Mouse (Mus musculus): ENCODE measurements around the gene Dennd4b.
"Not testable (repeated sequence)": the region's sequence is repeated elsewhere in the genome, so short reads cannot be mapped to it uniquely, and the experiment has no call there.

Dennd4b gene

DNA sequence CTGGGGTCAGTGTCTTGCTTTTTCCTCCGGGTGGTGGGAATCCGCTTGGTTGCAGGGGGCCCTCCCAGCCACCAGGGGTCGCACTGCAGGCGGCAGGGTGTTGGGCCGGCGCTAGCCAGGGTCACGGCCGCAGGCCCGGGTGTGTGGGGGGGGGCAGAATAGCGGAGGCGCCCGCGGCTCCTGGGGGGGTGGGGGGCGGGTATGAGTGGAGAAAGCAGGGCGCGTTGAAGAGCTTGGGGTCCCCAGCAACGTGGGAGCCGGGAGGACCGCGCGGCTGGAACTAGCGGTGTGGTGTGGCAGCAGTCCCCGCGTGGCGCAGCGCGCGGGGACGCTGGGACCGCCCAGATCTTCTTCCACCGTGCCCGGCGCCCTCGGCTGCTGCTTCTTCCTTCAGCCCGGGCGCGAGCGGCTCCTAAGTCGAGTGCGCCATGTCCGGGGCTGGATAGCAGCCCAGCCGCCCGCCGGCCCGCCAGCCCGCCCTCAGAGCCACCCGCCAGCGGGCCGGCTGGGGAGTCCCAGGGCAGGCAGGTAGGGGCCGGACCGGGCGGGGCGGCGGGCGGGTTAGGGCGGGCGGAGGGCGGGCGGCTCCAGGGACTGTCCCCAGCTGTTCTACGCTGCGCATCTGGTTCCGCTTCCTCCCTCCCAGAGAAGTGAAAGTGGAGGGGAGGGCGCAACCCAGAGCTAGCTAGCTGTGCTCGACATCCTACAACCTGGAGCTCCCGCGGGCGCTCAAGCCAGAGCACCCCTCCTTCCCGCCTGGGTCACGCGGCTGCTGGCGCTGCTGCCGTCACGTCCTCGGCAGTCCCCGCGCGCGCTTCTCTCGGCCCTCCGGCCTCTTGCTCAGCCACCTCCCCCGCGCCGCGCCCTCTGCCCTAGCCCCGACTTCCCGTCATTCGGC, at the start of gene Dennd4b:
TSS of gene Dennd4b (plus strand) at position 152 of the 898 bp plus-strand sequence.
- DNase-seq: peak; percentile 90

DNA sequence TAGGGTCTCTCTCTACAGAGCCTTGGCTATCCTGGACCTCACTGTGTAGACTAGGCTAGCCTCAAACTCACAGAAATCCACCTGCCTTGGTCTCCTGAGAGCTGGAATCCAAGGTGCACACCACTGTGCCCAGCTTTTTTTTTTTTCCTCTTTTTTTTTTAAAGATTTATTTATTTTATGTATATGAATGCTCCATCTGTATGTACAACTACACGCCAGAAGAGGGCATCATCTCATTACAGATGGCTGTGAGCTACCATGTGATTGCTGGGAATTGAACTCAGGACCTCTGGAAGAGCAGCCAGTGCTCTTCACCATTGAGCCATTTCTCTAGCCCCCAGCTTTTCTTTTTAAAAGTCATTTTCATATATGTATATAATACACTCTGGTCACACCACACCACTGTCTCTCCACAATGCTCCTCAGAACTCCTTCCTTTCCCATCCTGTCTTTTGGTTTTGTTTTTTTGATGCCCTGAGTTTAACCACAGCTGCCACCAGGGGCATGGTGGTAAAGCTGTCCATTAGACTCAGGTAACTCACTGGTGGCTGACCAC, 49.1 kb upstream of the Dennd4b start:
- no peak for DNase-seq

DNA sequence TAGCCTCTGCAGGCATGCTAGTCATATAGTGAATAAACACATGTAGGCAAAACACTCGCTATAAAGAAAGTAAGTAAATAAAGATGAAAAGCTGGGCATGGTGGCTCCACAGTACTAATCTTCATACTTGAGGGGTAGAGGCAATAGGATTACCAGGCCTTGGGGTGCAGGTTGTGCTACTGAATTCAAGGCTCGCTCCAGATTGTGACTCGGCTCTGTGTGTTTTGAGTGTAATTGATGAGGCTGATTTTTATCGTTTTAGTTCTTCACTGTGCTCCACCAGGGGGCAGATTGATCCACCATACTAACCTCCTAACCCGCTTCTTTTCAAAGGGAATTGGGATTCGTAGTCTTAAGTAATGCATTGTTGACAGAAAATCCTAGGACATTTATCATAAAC, 44.9 kb upstream of the Dennd4b start:
- peak; percentile 80 for DNase-seq

DNA sequence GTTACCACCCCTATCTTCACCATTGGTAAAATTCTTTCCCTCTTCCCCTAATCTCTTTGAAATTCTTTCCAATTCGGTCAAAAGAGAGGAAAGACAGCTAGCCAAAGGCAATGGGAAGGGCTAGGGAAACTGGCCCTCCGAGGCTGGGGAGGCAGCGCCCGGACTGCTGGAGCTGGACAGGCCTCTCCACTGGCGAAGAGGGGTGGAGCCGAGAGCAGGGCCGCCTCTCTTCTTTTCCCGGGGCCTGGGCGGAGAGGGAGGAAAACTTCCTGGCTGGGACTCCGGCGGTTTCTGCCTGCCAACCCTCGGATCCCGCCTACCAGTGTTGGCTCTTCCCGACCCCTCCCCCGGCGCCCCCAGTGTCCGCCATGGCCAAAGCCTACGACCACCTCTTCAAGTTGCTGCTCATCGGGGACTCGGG, 44.4 kb upstream of the Dennd4b start:
- DNase-seq: peak; percentile 83

DNA sequence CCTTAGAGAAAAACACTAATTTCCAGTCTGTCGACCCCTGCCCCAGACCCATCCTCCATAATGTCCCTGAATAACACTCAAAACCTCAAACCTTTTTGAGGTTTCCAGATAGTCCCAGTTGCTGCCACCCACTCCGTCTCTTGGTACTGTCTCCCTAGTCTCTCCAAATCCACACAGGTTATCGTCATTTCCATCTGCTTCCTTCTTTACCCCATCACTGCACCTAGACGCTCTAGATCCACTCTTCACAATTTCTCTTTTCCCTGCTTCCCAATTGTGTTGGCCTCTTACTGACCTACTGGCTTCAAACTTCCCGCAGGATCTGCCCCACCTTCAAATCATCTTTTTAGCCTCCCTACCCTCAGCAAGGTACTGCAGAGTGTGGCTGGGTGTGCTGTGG, 43.9 kb upstream of the Dennd4b start:
- no peak for DNase-seq

DNA sequence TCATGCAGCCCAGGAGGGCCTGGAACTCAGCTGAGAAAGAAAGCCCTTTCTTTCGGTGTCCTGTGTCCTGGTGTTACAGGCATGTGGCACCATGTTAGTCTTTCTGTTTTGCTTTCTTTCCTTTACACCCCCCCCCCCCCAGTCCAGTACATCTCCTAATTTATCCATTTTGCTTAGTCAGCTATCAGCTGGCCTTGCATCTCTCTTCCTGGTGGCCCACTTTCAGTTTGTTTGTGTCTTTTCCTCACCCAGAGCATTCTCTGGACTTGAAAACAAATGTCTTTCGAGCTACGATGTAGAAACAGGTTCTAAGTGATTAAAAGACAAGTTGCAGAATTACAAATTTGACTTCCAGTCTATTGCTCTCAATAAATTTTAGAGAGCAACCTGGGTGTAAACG, 42.5 kb upstream of the Dennd4b start:
- DNase-seq: no peak

DNA sequence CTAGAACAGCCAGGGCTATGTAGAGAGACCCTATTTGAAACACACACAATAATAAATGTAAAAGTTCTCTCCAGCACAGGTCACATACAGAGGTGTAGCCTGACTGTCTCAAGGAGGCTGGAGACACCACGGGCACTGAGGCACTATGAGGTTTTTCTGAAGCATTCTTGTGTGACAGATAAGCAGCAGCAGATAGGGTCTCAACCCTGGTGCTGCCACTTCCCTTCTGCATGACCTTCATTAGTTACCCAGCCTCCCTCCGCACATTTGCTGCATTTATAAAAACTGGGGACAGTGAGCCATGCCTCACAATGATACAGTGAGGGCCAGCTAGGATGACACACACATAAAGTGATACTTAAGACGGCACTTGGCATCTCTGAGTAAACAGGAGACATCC, 42.0 kb upstream of the Dennd4b start:
- DNase-seq: no peak

DNA sequence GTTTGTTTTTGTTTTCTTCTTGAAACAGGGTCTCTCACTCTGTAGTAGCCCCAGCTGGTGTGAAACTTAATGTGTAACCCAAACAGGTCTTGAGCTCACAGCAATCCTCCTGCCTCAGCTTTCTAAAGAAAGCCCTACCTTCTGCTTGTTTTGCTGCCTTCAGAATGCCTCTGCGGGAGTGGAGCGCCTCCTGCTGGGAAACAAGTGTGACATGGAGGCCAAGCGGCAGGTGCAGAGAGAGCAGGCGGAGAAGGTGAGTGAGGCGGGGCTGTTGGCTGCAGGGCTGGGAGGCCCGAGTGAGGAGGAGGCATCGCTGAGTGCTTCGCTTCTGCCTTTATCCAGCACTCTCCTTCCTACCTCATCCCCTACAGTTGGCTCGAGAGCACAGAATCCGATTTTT, 40.7 kb upstream of the Dennd4b start:
- DNase-seq: no peak

DNA sequence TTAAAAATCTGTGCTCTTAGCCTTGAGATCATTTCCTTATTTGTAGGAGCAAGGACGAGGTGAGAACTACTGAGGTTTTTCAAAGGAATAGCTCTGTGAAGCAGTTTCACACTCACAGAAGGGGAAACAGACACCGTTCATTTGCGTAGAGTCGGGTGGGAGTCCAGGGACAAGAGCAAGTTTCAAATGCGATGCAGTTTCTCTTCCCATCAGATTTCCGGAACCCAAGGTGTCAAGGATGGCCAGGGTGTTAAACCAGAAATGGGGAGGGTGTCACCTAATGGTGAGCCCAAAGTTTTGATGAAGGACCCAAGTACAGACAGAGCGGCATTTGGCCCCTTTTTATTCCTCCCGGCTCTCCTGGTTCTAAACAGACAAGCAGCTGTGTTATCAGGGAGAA, 33.9 kb upstream of the Dennd4b start:
- DNase-seq: no peak

DNA sequence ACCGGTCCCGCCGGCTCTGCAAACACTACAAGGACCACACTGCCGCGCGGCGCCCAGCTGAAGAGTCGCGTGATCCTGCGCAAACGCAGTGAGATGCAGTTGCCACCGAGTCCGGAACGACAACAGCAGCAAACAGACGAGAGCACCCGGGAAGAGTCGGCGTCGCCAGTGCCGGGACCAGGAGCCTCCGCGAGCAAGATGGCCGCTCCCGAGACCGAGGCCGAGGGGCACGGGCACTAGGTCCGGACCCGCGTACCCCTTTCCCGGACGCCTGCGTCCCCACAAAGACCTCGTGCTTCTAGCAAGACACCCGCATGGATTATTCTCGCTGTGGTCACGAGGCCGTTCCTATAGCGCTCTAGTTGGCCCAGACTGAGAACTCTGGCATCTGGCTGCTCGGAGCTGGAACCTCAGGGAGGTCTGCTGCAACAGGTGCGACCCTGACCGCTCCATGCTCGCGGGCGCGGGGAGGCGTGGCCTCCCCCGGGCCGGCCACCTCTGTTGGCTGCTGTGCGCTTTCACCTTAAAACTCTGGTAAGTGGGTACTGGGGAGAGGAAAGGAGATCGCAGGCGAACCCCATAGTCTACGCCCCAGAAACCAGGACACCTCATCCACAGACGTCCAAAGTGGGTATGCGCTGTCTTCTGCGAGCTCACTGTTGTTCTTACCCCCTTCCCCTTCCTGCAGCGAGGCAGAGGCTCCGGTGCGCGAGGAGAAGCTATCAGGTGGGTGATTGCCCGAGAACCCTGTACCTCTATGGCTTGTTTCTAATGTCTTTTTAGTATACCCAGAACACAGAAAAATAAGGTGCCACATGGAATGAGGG, 33.3 kb upstream of the Dennd4b start, which contains the start of gene Jtb:
TSS of gene Jtb (plus strand) at position 91 of the 827 bp plus-strand sequence.
- peak; percentile 96 for DNase-seq

DNA sequence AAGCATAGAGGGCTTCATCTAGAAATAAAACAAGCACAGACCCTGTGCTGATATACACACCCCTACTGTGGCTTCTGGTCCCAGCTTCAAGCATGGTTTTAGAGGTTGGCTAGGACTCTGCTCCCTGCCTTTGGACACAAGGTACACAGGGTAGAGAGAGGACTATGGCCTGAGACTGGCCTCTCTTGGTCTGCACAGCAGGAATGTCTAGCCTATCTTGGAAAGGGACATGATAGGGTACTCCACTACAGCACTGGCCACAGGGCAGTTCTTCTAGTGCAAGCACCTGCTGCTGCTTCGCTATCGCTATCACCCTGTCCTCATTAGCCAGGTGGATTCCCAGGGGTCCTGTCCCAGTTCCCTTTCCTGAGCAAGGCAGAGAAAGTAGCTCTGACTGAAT, 23.7 kb upstream of the Dennd4b start:
- no peak for DNase-seq

DNA sequence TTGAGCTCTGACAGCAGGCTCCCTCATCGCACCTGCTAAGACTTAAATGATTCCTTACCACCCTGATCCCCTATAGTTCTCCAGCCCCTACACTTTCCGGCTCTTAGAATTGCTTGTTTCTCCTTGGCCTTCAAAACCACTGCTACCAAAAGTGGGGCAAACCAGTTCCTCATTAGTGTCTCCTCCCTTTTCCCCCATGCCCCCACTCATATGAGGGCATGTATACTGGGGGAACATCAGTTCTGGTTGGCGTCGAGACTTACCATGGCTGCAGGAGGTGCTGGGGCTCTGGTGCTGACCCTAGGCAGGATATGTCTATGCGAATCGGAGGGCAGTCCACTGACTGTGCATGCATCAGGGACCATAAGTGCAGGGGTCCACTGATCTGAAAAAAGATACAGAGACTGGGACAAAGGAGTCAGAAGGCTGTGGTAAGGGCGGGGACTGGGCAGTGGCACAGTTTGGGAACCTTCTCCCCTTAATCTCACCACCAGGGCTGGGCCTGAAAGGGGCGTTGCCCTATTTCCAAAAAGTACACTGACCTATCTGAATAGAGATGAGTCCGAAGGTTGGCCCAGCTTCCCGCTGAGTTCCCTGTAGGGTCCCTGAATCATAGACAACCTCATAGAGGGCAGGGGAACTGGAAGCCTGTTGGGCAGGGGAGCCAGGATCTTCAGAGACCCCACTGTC, 23.2 kb upstream of the Dennd4b start:
- no peak for DNase-seq

DNA sequence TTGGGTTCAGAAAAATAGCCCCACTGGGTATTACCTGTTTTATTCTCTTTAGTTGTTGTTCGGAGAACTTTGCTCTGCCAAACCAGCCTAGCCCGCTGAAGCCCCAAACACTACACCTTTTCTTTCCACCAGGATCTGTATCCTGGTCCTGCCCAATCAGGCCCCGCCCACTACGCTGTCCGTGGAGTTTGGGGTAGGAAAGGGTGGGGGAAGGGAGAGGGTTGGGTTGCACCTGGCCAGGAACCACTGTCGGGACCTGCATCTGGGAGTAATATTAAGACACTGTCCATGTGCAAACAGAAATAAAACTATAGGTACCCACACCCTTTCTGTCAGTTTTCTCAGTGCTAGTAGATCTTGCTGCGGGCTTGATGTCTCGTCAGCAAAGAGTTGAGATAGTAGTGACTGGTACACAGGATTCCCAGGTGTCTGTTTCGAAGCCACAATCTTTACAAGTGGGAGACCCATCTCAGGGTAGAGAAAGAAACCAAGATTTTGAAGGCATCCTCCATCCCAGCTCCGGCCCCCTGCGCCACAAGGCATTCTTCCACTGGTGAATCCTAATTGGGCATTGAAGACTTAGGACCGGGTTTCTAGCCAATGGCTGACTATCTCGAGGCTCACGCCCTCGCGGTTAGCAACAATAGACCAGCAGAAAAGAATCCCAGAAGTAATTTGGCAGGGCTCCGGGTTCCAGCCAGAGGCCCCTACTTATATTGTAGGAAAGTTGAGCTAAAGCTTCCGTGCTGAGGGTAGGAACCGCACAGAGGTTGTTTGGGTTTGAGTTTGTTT, 21.8 kb upstream of the Dennd4b start, which contains the start of gene Creb3l4:
TSS of gene Creb3l4 (minus strand) at position 529 of the 792 bp plus-strand sequence.
- peak; percentile 87 for DNase-seq

DNA sequence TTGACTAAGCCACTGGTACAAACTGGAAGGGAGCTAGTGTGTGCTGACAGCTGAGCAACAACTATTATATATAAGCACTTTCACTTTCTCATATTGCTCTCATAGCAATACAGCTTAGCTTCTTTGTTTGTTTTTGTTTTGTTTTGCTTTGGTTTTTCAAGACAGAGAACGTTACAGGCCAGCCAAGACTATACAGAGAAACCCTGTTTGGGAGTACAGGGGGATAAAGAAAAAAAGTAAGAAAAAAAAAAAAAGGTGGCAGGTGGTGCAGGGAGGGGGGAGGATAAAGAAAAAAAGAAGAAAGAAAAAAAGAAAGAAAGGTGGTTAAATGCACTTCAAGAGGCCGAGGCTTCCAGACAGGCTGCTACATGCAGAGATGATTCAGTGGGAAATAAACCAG, 19.6 kb upstream of the Dennd4b start:
- DNase-seq: no peak

DNA sequence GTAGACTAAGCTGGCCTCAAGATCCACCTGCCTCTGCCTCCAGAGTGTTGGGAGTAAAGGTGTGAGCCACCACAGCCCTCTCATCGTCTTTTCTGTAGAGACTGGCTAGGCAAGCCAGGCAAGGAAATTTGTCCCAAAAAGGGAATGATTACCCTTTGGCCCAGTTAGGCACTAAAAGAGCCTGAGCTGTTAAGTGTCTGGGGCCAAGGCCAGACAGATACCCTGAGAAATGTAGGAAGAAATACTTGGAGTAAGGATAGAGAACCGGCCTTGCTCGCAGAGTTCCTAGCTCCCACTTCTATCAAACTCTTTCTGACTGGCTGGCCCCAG, 17.4 kb upstream of the Dennd4b start:
- DNase-seq: no peak

DNA sequence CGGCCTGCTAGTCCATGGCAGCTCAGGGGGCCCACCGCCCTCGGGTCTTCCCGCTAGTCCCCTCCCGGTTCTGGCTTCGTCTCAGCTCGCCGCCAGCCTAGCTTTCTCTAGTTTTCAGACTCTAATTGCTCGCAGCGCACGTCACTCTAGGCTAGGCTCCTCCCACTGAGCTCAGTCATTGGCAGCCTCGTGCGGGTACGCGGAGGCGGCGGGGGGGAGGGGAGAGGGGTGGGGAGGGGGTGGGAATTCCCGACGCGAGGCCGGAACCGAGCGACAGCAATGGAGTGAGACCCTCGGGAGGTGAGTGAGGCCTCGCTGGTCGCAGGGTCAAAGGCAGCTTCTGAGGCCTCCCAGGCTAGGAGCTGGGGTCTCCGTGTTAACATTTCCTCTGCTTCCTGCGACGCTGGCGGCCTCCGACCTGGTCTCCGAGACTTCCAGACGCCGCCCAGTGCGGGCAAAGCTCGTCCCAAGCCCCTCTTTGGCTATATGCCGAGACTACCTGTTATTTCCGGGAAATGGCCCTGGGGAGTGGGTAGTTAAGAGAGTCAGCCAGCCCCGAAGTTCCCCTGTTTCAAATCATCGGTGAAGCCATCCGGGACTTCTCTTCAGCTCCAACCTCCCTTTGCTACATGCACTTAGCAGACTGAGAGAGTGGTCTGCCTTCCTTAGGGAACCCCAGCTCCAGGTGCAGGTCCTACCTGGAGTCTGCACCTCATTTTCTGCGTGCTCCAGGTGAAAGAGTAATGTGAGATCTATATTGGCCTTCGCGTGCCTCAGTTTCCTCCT, 16.8 kb upstream of the Dennd4b start, which contains the start of gene Slc39a1:
TSS of gene Slc39a1 (plus strand) at position 213 of the 786 bp plus-strand sequence.
- peak; percentile 99 for DNase-seq

DNA sequence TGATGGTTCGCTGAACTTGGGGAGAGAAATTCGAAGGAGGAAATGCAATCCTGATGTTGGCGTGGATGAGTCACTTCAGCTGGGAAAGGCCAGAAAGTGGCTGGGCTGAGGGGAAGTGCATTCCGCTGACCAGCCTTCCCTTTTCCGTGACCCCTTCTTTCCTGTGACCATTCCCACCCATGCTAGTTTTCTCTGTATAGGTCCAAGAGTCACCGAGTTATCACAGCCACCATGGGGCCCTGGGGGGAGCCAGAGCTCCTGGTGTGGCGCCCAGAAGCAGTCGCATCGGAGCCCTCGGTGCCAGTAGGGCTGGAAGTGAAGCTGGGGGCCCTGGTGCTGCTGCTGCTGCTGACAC, 16.3 kb upstream of the Dennd4b start:
- peak; percentile 45 for DNase-seq

DNA sequence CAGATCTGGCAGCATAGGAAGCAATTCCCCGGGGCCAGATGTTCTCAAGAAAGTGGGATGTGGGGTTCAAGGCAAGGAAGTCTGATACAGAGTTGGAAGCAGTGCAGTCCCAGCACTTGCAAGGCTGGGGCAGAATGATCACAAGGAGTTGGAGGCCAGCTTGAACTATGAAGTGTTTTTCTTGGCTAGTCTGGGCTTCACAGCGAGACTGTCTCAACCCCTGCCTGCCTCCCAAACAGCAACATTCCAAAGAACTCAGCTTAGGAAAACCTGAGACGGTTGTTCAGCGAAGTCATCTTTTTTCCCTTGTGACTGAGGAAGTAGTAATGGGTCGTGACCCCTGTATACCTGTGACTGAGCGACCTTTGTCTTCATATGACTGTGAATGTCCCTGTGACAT, 14.2 kb upstream of the Dennd4b start:
- DNase-seq: no peak

DNA sequence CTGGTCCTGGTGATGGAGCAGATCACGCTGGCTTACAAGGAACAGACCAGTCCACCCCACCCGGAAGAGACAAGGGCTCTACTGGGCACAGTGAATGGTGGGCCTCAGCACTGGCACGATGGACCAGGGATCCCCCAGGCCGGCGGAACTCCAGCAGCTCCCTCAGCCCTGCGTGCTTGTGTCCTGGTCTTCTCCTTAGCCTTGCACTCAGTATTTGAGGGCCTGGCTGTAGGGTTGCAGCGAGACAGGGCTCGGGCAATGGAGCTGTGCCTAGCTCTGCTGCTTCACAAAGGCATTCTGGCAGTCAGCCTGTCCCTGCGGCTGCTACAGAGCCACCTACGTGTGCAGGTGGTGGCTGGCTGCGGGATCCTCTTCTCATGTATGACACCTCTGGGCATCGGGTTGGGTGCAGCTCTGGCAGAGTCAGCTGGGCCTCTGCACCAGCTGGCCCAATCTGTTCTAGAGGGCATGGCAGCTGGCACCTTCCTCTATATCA, 13.2 kb upstream of the Dennd4b start:
- DNase-seq: not testable (repeated sequence)

DNA sequence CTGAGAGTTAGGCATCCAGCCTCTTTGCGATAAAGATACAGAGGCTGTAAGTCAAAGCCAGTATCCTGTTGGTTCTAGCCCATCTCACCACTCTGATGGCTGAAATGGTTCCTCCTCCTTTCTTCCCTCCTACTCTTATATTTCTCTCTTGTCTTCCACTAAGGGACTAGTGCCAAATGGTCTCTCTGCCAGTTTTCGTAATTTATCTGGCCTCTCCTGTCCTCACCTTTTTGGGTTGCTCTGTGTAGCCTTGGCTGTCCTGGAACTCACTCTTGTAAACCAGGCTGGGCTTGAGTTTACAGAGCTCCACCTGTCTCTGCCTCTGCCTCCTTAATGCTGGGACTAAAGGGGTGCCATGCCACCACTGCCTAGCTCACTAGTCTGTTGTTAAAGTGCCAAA, 12.3 kb upstream of the Dennd4b start:
- DNase-seq: not testable (repeated sequence)

DNA sequence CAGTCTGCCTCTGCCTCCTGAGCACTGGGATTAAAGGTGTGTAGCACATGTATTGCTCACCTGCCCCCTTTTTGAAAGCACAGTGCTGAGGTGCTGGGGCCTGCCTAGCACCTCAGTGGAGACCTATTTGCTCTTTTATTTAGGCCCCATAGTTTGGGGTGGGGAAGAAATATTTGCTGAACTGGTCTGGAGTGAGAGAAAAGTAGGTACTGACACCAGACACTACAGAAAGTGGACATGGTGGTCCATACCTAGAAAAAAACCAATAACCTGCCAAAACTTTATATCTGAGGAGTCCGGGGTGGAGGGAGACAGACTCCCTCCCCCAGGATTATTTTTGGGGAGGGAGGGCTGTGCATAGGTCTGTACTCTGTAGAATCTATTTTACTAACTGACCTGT, 11.8 kb upstream of the Dennd4b start:
- not testable (repeated sequence) for DNase-seq

All from embryo, embryonic 11 days (tissue).